Mouse (Mus musculus) CD4-positive, CD25-positive, alpha-beta regulatory T cell (primary cell): ENCODE data around the gene Fiz1. TPM values are rescaled to one million over a fixed set of nuclear protein-coding genes. Genes with fewer than 3 reads are reported as not detected.

Experiments
- polyA plus RNA-seq: library from polyadenylated mRNA; unstranded; fragments of 100-300 nt; shearing (Covaris generic); gene quantifications from one replicate; pipeline ENCODE4 v1.2.1, GENCODE M21; 2017

Fiz1 gene
- 46.1 TPM for polyA plus RNA-seq

GRCm38 (mm10) chr7:5014251-5015117 lies at the start of gene Fiz1, which contains the start of gene Zfp524:
Fiz1 (minus strand) TSS chr7:5014697.
Zfp524 (plus strand) TSS chr7:5014415.

GRCm38 (mm10) chr7:5061774-5062359 lies 47.4 kb upstream of the Fiz1 start, which contains the start of gene U2af2:
U2af2 (plus strand) TSS chr7:5062143.

GRCm38 (mm10) chr7:5051193-5052192 lies 37.0 kb upstream of the Fiz1 start, which contains the start of gene Zfp580:
Zfp580 (plus strand) TSS chr7:5051538.

GRCm38 (mm10) chr7:5038109-5038732 lies 23.7 kb upstream of the Fiz1 start, which contains the start of gene Zfp784:
Zfp784 (minus strand) TSS chr7:5038446.

GRCm38 (mm10) chr7:5033818-5034217 lies 19.3 kb upstream of the Fiz1 start, which contains the start of gene 4632433K11Rik:
4632433K11Rik (plus strand) TSS chr7:5034118.

GRCm38 (mm10) chr7:5020000-5020681 lies 5.6 kb upstream of the Fiz1 start, which contains the start of the genes Zfp865 and Ccdc106:
Zfp865 (plus strand) TSS chr7:5020376.
Ccdc106 (plus strand) TSS chr7:5020553.

GRCm38 (mm10) chr7:5015118-5016001 lies 863 bp upstream of the Fiz1 start, which contains the start of gene Gm44973:
Gm44973 (plus strand) TSS chr7:5015496.

GRCm38 (mm10) chr7:4996003-4996895 lies 18.2 kb downstream of the Fiz1 start, which contains the start of gene Zfp579:
Zfp579 (minus strand) TSS chr7:4996158.

GRCm38 (mm10) chr7:4971068-4971467 lies 43.4 kb downstream of the Fiz1 start, which contains the start of gene Sbk3:
Sbk3 (minus strand) TSS chr7:4971168.

GRCm38 (mm10) chr7:4964272-4964671 lies 50.2 kb downstream of the Fiz1 start, which contains the start of gene Sbk2:
Sbk2 (minus strand) TSS chr7:4964406.

Other genes with a start within 250 kb of the Fiz1 start
- gene Fam71e2, start 243.4 kb downstream of the Fiz1 start, polyA plus RNA-seq, result not detected
- gene Il11, start 231.8 kb downstream of the Fiz1 start, polyA plus RNA-seq, result not detected
- not detected for gene Tmem190, start 231.8 kb downstream of the Fiz1 start, polyA plus RNA-seq
- 13.4 TPM for gene Tmem238, start 225.0 kb downstream of the Fiz1 start, polyA plus RNA-seq
- gene Rpl28, start 221.8 kb downstream of the Fiz1 start, polyA plus RNA-seq, result 323 TPM
- gene Ube2s, start 202.1 kb downstream of the Fiz1 start, polyA plus RNA-seq, result 106 TPM
- gene Shisa7, start 170.0 kb downstream of the Fiz1 start, polyA plus RNA-seq, result not detected
- 33.3 TPM for gene Isoc2b, start 144.4 kb downstream of the Fiz1 start, polyA plus RNA-seq
- gene Isoc2a, start 137.5 kb downstream of the Fiz1 start, polyA plus RNA-seq, result 1.1 TPM
- not detected for gene Gm36210, start 108.2 kb downstream of the Fiz1 start, polyA plus RNA-seq
- gene Zfp628, start 99.5 kb downstream of the Fiz1 start, polyA plus RNA-seq, result 2.6 TPM
- 0.79 TPM for gene Nat14, start 92.7 kb downstream of the Fiz1 start, polyA plus RNA-seq
- 0.17 TPM for gene Ssc5d, start 88.9 kb downstream of the Fiz1 start, polyA plus RNA-seq
- 0.25 TPM for gene Sbk2, start 50.3 kb downstream of the Fiz1 start, polyA plus RNA-seq
- gene Sbk3, start 43.5 kb downstream of the Fiz1 start, polyA plus RNA-seq, result not detected
- 25.9 TPM for gene Zfp579, start 18.5 kb downstream of the Fiz1 start, polyA plus RNA-seq
- 26.5 TPM for gene Zfp524, start 282 bp downstream of the Fiz1 start, polyA plus RNA-seq
- gene Gm44973, start 799 bp upstream of the Fiz1 start, polyA plus RNA-seq, result 11.4 TPM
- gene Zfp865, start 5.7 kb upstream of the Fiz1 start, polyA plus RNA-seq, result 11.8 TPM
- not detected for gene Ccdc106, start 5.9 kb upstream of the Fiz1 start, polyA plus RNA-seq
- gene 4632433K11Rik, start 19.4 kb upstream of the Fiz1 start, polyA plus RNA-seq, result not detected
- 3.6 TPM for gene Zfp784, start 23.7 kb upstream of the Fiz1 start, polyA plus RNA-seq
- gene Zfp580, start 36.8 kb upstream of the Fiz1 start, polyA plus RNA-seq, result 7.4 TPM
- gene U2af2, start 47.4 kb upstream of the Fiz1 start, polyA plus RNA-seq, result 113 TPM
- 35.8 TPM for gene Epn1, start 65.5 kb upstream of the Fiz1 start, polyA plus RNA-seq
- gene Rfpl4, start 102.3 kb upstream of the Fiz1 start, polyA plus RNA-seq, result not detected
- 0.31 TPM for gene Rasl2-9, start 111.3 kb upstream of the Fiz1 start, polyA plus RNA-seq
- 0.07 TPM for gene Vmn1r55, start 135.0 kb upstream of the Fiz1 start, polyA plus RNA-seq
- not detected for gene Vmn1r56, start 182.1 kb upstream of the Fiz1 start, polyA plus RNA-seq
- not detected for gene Vmn1r57, start 203.8 kb upstream of the Fiz1 start, polyA plus RNA-seq